Mouse (Mus musculus) c-Kit-negative CD71-positive TER-119-positive erythroid progenitor cells, embryonic 14.5 days (primary cell): ENCODE data around the gene Rnf150.
"Not testable (repeated sequence)": the region's sequence is repeated elsewhere in the genome, so short reads cannot be mapped to it uniquely, and the experiment has no call there.

Experiments used
- DNase-seq: peaks from one replicate; pipeline ENCODE4 v3.0.0-alpha.2; 2013; ENCODE audit warnings: low read depth, low spot score

Rnf150 gene

DNA sequence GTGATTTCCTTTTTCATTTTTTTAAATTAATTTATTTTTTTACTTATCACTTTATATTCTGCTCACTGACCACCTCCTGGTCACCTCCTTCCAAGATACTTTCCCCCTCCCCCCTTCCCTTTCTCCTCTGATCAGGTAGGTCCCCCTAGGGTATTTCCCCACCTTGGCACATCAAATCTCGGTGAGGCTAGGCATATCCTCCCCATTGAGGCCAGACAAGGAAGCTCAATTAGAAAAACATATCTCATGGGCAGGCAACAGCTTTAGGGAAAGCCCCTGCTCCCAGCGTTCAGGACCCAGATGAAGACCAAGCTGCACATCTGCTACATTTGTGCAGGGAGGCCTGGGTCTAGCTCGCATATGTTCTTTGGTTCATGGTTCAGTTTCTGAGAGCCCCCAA lies 211.1 kb downstream of the Rnf150 start:
- no peak for DNase-seq

DNA sequence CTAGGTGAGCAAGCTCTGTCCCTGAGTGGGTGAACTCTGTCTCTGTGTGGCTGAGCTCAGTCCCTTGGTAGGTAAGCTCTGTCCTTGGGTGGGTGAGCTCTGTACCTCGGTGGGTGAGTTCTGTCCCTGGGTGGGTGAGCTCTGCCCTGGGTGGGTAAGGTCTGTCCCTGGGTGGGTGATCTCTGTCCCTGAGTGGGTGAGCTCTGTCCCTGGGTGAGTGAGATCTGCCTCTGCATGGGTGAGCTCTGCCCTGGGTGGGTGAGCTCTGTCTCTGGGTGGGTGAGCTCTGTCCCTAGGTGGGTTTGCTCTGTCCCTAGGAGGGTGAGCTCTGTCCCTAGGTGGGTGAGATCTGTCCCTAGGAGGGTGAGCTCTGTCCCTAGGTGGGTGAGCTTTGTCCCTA lies 213.5 kb downstream of the Rnf150 start:
- no peak for DNase-seq

DNA sequence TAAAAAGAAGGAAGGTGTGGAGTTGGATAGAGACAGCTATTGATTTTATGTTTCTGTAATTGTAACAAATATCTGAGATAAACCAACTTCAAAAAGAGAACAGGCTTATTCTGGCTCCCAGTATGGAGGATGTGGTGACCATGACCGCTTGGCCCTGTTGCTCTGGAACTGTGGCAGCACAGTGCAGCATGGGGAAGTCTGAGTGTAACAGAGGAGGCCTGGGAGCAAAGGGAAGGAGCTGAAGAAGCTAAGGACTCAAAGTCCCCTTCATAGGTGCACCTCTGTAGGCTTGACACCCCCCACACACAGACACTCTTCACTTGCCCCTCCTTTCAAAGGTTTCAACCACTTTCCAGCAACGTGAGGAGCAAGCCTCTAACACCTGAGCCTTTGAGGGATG lies 214.2 kb downstream of the Rnf150 start:
- no peak for DNase-seq

DNA sequence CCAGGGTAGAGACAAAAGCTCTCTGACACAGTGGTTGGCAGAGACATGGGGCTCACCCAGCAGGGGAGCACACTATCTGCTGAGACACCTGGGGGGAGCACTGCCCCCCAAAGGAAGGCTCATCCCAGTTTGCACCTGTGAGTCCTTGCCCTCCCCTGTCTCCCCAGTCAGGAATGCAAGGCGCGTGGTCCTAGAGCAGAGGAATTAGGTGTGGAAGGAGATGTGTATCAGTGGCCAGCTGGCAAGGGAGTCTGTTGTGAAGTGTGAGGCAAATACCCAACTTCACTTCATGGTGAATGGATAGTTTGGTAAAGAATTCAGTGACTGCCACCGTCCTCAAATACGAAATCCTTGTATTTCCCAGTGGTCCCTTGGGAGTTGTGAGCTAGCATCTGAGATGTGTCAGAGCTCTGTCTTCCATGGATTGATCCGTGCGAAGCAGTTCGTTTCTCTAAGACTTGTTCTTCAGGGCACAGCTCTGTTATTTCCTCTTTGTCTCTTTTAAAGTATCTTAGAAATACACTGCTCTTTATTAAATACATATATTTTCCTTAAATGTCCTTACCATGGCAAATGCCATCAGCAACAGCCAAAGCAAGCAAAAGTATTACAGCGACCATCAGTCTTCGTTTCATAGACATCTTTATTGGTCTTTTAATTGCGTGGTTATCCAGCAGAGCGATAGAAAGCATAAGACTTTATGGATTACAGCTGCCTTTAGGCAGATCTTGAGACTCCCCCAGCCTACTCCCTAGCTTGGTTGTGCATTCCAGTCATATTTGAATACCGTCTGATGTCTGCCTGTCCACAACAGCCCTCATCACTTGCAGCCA lies 215.8 kb downstream of the Rnf150 start:
- DNase-seq: no peak

DNA sequence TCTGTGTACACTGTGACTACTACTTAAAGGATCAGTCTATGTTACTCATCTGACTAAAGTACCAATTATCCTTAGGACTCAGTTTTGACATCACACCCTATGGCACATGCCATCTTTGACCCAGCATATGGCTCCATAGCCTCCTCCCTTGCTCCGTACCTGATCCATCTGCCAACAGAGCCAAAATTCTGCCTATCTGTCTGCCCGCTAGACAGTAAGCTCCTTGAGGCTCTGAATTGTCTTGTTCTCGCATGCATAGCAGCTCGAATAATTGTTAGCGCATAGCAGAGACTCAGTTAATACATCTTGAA lies 216.3 kb downstream of the Rnf150 start:
- no peak for DNase-seq

DNA sequence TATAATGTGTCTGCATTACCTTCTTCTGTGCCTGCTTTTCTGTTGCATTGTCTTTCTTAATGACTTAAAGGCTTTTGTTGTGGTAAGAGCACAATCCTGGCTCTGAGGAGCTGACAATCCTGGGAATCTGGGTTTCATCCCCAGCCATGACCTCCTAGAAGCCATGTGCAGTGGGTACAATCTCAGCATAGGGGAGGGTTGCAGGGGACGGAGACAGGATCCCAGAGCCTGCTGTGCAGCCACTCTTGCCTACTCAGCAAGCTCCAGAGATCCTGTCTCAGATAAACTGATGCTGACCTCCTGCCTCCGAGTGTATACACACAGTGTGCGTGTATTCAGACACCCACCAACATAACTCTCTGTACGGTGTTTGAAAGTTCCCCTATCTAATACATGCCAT lies 218.1 kb downstream of the Rnf150 start:
- DNase-seq: no peak

DNA sequence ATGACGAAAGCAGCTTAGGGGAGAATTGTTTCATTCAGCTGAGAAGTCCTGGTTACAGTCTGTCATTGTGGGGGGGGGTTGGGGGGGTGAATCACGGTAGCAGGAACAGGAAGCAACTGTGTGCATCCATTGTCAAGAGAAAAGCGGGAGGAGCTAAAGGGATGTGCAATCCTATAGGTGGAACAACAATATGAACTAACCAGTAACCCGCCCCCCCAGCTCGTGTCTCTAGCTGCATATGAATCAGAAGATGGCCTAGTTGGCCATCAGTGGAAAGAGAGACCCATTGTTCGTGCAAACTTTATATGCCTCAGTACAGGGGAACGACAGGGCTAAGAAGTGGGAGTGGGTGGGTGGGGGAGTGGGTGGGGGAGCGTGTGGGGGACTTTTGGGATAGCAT lies 218.7 kb downstream of the Rnf150 start:
- not testable (repeated sequence) for DNase-seq

DNA sequence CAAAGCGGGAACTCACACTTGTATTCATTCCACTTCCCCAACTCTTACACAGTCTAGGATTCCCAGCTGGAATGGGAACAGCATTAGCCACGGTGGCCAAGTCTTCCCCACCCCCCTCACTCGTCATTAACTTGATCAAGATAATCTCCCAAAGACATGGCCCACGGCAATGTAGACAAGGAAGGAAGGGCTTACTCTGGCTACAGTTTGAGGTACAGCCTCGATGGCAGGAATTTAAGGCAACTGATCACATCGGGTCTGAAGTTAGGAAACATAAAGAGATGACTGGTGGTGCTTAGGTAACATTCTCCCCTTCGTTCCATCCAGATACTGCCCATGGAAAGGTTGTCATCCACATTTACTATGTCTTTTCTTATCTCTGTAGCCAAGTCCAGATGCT lies 219.1 kb downstream of the Rnf150 start:
- no peak for DNase-seq

DNA sequence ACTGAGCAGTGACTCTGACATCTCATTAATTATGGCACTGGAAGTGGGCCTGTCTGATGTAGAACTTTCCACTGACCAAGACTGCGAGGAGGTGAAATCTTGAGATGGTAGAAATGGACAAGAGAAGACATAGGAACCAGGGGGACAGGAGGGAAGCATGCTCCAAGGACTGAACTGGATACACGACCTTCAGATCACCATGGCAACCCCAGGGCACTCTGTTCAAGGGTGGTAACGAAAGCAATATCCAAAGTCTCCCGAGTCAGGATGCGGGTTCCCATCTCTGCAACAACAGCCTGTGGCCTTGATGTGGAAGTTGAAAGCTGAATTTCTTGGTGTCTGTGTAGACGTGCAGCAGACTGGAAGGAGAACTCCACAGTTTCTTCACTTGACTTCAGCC lies 220.3 kb downstream of the Rnf150 start:
- no peak for DNase-seq

DNA sequence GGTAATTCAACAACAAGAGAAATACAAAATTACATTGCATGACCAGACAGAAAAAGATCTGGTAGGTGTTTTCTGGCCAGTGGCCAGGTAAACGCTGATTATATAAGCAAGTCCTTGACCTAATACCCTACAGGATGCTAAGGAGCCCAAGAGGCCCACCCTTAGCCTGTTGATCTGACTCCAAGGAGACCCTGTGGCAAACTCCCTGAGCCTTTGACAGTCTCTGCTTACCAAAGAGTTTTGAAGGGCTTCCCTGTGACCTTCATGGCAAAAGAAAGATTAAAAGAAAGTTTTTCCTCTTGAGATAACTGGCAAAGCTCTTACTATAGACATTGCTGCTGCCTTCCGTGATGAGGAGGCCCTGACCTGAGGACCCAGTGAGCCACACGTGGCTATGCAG lies 222.4 kb downstream of the Rnf150 start:
- no peak for DNase-seq

DNA sequence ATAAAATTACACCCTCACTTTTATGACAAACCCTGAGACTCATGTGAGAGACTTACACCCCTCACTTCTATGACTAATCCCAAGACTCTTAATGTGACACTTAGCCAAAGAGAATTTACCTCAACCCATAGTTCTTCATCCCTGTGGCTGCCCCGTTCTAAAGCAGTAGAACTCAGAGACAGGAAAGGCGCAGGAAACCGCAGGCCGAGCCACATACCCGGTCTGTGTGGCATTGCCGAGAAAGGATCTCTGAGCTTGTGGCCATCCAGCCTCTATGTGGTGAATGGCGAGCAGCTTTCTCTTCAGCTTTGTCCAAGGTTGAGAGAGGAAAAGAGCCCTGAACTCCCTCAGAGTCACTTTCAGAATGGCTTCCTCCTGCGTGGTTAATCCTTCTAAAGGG lies 223.5 kb downstream of the Rnf150 start:
- no peak for DNase-seq

DNA sequence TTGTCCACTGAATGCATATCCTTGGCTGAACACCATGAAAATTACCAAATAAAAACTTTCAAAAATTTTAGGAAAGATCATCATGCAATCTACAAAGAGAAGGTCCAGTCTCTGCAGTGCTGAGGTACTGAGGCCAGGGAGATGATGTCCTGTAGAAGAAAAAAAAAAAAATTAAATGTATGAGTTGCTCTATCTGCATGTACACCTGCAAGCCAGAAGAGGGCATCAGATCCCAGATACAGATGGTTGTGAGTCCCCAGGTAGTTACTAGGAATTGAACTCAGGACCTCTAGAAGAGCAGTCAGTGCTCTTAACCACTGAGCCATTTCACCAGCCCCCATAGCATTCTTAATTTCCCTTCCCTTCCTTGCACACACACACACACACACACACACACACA lies 224.4 kb downstream of the Rnf150 start:
- DNase-seq: no peak

DNA sequence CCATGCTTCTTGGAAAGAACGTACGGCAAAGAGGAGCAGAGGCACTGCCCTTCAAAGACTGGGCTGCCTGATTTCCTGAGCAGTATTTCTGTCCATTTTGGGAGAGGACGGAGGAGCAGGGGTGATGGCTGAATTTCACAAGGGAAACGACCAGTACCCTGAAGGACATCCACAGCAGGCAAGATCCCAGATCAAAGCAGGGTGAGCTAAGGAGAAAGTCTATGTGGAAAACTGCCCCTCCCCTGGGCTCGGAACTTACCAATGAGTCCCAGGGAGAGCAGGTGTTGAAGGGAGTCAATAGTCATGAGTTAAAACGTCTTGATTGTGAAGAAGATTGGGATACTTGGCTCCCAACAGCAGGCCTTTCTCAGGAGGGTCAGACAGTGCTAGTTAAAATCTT lies 225.0 kb downstream of the Rnf150 start:
- DNase-seq: no peak

DNA sequence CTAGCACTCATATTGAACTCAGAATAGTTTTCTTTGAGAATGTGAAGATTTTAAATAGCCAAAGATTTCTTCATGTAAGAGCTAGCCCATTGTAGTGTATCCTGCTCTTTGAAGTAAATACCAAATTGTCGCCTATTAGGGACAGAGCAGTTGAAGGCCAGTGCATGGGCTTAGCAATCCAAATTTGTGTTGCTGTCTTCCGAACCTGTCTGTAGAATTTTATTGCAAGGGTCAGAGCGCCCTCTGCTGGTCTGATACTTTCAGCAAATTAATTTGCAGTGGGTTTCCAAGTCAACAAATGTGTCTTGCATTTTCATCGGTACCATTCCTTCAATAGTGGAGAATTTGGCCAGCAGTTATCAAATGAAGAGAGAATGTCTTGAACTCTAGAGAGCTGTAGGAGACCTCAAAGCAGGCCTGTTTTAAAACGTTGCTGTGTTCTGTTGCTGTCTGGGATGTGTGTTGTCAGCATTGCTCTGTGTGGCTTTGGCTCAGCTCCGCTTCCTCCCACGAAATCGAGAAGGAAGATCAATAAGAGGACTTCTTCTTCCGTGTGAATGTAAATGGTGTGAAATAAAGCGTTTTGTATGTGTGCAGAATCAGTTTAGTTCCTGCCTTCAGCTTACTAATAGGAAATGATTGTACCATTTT lies 226.3 kb downstream of the Rnf150 start:
- DNase-seq: peak; percentile 13

DNA sequence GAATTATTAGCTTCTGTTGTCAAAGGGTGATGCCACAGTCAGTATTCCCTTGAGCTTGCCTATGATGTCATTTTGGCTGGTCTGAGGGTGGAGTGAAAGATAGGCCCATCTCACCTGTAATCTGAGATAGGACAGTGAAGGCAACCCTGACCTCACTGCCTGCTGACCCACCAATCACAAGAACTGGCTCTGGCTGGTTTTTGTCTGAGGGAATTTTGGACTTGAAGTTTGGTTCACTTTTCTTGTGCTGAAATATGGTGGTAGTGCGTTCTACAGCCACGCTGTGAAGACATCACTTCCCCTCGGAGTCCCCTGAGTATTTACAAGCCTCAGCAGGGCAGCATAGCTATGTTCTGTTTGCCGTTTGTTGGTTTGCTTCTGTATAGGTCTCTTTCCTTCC lies 227.3 kb downstream of the Rnf150 start:
- no peak for DNase-seq

DNA sequence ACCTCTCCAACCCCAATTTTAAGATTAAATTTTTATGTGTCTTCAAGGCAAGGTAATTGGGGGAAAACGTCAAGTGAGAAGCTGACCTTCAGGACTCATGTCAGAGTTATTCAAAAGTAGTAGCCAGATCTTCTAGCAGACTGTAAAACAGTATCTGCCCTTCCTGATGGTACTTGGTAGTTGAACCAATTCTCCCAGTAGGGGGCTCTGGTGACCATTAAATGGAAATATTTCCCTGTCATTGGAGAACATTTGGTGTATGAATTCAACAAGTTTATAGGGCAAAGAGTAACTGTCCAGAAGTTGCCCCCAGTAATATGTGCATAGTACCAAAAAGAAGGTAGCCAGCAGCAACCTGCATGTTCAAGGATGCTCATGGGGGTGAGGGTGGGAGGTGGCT lies 236.9 kb downstream of the Rnf150 start:
- DNase-seq: no peak

DNA sequence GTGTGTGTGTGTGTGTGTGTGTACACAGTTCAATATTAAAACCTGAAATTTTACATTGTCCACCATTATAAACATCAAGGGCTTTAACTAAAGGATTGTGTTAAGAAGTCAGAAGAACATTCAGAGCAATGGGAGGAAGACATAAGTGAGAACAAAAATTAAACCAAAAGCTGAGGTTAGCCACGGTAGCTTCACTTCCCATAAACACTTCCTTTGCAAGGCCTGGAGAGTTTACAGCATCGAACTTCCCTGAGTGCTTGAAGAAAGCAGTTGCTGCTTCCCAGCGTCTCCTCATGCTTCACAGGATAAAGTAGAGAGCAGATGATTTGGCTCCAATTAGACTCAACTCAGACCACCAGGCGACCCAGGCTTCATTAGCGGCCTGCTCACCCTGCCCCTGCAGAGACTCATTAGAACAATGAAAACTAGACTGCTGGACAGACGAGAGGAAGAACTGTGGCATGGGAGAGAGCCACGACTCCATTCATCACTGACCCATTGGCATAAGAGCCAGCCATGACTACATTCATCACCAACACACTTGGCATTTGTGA lies 239.9 kb downstream of the Rnf150 start:
- DNase-seq: no peak

DNA sequence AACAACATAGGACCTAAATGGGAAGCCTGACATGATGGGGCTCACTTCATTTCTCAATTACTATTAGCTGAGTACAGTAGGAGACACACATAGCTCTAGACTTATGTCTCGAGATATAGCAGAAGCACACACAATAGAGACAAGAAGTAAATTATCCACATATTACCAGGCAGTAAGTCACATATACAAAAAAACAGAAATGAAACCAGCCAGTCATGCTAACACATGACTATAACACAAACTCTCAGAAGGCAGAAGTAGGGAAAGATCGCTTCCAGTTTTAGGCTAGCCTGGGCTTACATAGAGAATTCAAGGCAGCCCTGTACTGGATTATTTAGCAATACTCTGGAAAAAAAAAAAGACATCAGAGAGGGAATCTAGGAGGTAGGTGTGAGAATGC lies 240.8 kb downstream of the Rnf150 start:
- no peak for DNase-seq

DNA sequence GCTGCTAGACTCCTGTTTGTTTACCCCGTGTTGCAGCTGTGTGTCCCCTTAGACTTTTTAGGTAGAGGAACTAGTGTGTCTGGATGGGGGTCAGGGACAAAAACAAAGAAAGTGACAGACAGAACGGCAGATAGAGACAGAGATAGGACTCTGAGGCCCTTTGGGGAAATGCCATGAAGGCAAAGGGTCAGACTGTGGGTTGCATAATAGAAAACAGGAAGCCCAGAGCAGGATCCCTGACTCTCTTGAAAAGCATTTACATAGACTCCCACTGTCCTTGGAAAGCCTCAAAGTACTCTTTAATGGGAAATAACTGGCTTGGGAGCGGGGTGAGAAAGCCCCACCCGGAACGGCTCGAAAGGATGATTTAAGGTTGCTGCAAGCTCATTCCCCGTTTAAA lies 246.6 kb downstream of the Rnf150 start:
- no peak for DNase-seq

DNA sequence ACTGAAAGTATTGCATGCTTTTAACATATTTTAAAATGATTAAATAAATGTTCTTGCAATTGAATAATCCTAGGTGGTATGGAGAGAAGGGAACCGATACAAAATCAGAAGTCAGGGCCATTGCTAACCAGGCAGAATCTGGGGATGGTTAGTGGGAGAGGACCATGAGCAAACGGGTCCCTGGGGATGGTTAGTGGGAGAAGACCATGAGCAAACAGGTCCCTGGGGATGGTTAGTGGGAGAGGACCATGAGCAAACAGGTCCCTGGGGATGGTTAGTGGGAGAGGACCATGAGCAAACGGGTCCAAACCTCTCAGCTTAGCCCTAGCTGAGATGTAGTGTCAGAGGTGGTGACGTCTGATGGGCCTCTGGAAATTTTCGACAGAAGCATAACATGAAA lies 247.0 kb downstream of the Rnf150 start:
- no peak for DNase-seq

DNA sequence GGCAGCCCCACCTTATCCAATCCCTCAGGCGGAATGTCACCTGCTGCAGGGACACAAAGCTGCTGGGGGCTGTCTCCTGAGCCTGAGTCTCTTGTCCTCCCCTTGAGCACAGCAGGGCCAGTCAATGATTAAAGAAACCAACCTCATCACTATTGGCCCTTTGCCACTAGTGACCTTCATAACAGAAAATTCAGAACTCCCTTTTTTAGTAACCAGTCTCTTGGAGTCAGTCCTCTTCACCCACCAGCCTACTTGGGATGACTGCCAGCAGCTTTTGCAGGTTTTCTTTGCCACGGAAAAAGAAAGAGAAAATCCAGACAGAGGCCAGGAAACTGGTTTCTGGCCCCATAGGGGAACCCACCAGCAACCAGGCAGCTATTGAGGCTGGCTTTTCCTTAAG lies 271.9 kb downstream of the Rnf150 start:
- no peak for DNase-seq

DNA sequence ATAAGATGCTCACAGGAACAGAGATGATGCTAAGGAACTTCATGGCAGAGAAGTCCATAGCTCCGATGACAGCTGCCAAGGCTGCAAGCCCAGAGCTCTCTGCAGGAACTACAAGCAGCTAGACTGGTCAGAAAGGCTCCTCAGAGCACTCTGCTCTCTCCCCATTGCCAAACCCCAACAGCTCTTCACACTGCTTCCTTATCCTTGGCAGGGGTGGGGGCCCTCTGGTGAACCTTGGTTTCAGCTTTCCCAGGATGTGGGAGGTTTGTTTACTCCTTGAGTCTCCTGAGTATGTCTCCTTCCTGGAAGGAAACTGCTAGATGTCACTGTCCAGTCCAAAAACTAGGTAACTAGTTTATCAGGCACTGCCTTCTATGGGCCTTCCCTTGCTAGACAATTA lies 276.9 kb downstream of the Rnf150 start:
- no peak for DNase-seq

DNA sequence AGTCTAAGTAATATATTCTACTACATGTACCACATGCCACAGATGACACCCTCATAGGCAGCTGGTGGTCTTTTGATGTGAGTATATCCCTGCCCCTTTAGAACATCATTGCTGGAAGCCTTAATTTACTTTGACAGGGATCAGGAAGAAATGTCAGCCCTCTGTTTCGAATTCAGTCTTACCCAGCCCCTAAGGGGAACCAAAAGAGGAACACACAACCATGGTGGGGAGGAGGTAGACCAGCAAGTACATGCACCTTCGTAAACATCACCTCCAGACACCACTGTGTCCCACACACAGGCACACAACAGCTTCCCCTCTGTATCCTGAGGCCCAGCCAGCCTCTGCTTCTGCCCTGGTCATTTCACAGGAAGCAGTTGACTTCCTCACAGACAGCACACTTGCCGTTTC lies 277.6 kb downstream of the Rnf150 start:
- DNase-seq: no peak
